Mouse (Mus musculus): ENCODE measurements around the gene Strbp. TPM values are rescaled to one million over a fixed set of nuclear protein-coding genes. Genes with fewer than 3 reads are reported as not detected.
A peak's percentile ranks its signal among the peaks of the same experiment; 100 is the strongest.

The Strbp gene
- polyA plus RNA-seq, 1 experiment = 73.4 TPM

GRCm38 (mm10) chr2:37466266-37466665 is 237.4 kb downstream of the Strbp start:
- no peak overlapping the region for H3K4me3 ChIP-seq (ENCODE audit: insufficient read depth, low read length)
- TF ChIP-seq CTCF (IDR thresholded peaks at IDR 0.05; ENCODE audit: extremely low read depth, insufficient read depth, low read length) = no peak
- no peak for TF ChIP-seq POLR2A (IDR thresholded peaks at IDR 0.05; ENCODE audit: extremely low read depth, insufficient read depth, low read length)
- H3K4me1 ChIP-seq (ENCODE audit: control insufficient read depth, insufficient read depth, low read length) = no peaks in the 10 kb centered on the region
- no peak overlapping the region for H3K27ac ChIP-seq (ENCODE audit: insufficient read depth, low read length)

GRCm38 (mm10) chr2:37460707-37461106 is 243.0 kb downstream of the Strbp start:
- TF ChIP-seq POLR2A (IDR thresholded peaks at IDR 0.05; ENCODE audit: extremely low read depth, insufficient read depth, low read length) (no peak), CTCF (IDR thresholded peaks at IDR 0.05; ENCODE audit: extremely low read depth, insufficient read depth, low read length) (no peak)
- Histone ChIP-seq H3K4me3 (ENCODE audit: insufficient read depth, low read length) (no peak overlapping the region), H3K4me1 (ENCODE audit: control insufficient read depth, insufficient read depth, low read length) (no peaks in the 10 kb centered on the region), H3K27ac (ENCODE audit: insufficient read depth, low read length) (no peak overlapping the region)

- Histone ChIP-seq H3K4me3 (ENCODE audit: insufficient read depth, low read length) (peak overlapping the region; percentile 75), H3K27ac (ENCODE audit: insufficient read depth, low read length) (no peak overlapping the region), H3K4me1 (ENCODE audit: control insufficient read depth, insufficient read depth, low read length) (peaks cover 4% of the 10 kb centered on the region; the same call in 1 of the 2 replicates)
- TF ChIP-seq CTCF (IDR thresholded peaks at IDR 0.05; ENCODE audit: extremely low read depth, insufficient read depth, low read length) (no peak), POLR2A (IDR thresholded peaks at IDR 0.05; ENCODE audit: extremely low read depth, insufficient read depth, low read length) (no peak)
Observed at GRCm38 (mm10) chr2:37452376-37452760, 251.3 kb downstream of the Strbp start.

- H3K27ac ChIP-seq (ENCODE audit: insufficient read depth, low read length) = no peak overlapping the region; the same call in 1 of the 2 replicates
- peaks cover 4% of the 10 kb centered on the region; the same call in 1 of the 2 replicates for H3K4me1 ChIP-seq (ENCODE audit: control insufficient read depth, insufficient read depth, low read length)
- H3K4me3 ChIP-seq (ENCODE audit: insufficient read depth, low read length) = peak overlapping the region; percentile 75
- peak; percentile 82 for TF ChIP-seq POLR2A (IDR thresholded peaks at IDR 0.05; ENCODE audit: extremely low read depth, insufficient read depth, low read length)
- TF ChIP-seq CTCF (IDR thresholded peaks at IDR 0.05; ENCODE audit: extremely low read depth, insufficient read depth, low read length) = no peak
Observed at GRCm38 (mm10) chr2:37451667-37452375, 251.8 kb downstream of the Strbp start.

- TF ChIP-seq POLR2A (IDR thresholded peaks at IDR 0.05; ENCODE audit: extremely low read depth, insufficient read depth, low read length) = peak; percentile 67; the same call in 1 of the 2 replicates
- TF ChIP-seq CTCF (IDR thresholded peaks at IDR 0.05; ENCODE audit: extremely low read depth, insufficient read depth, low read length) = no peak
- H3K4me3 ChIP-seq (ENCODE audit: insufficient read depth, low read length) = peak within 1 kb of the TSS; percentile 61
- peak within 1 kb of the TSS; percentile 25 for H3K27ac ChIP-seq (ENCODE audit: insufficient read depth, low read length)
- peaks cover 2% of the 10 kb centered on the region for H3K4me1 ChIP-seq (ENCODE audit: control insufficient read depth, insufficient read depth, low read length)
Observed at GRCm38 (mm10) chr2:37442611-37443591, 260.8 kb downstream of the Strbp start, which contains the start of the genes Zbtb26, Zbtb6 and Rabgap1. Zbtb26 (minus strand) TSS chr2:37443135. Zbtb6 (minus strand) TSS chr2:37443171. Rabgap1 (plus strand) TSS chr2:37443279.

Other genes with a start within 250 kb of the Strbp start
- 1.8 and 2.8 TPM in 2 replicates for gene Gpr21, start 187.5 kb downstream of the Strbp start, polyA plus RNA-seq (2012; rRNA removed)
- 1.7 and 2.0 TPM in 2 replicates for gene Crb2, start 72.4 kb upstream of the Strbp start, polyA plus RNA-seq (2012; rRNA removed)